Mouse (Mus musculus): ENCODE results near the gene Tbc1d8. TPM values are rescaled to one million over a fixed set of nuclear protein-coding genes. Genes with fewer than 3 reads are reported as not detected.

Gene Tbc1d8
- total and polyA plus RNA-seq, 3 experiments: 5.2 to 6.3 (median 6.1) TPM

DNA sequence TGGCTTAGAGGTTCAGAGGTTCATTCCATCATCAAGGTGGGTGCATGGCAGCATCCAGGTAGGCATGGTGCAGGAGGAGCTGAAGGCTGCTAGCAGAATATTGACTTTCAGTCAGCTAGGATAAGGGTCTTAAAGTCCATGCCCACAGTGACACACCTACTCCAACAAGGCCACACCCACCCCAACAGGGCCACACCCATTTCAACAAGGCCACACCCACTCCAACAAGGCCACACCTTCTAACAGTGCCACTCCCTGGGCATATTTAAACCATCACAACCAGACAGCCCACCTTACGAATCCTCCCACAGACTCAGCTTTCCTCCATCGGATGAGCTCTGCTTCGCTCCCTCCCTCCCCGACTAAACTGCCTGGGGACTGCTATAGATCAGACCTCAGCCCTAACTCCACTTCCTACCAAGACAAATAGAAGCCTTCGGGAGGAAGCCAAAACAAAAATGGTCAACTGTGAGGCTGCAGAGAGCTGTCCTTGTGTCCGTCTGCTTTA lies 15.6 kb downstream of the Tbc1d8 start:
- WGBS: 80% methylated on average over 6 of the region's 6 CpGs
- intact Hi-C loops (cut with DNase I): no loop called here
- no peak overlapping the region for H3K4me3 ChIP-seq
- no peak for DNase-seq
- peaks cover 2% of the 10 kb centered on the region; the same call in 1 of the 2 replicates for H3K4me1 ChIP-seq (ENCODE audit: control insufficient read depth, insufficient read depth, low read length)
- no peaks in the 10 kb centered on the region for H3K36me3 ChIP-seq (ENCODE audit: control insufficient read depth, insufficient read depth, low read length)
- H3K27ac ChIP-seq: no peak overlapping the region
- TF ChIP-seq POLR2A (IDR thresholded peaks at IDR 0.05; ENCODE audit: insufficient read depth, low read depth, low read length): no peak
- no peak for TF ChIP-seq EP300 (IDR thresholded peaks at IDR 0.05; ENCODE audit: insufficient read depth, low read depth, low read length)
- TF ChIP-seq CTCF (IDR thresholded peaks at IDR 0.05): no peak
- H3K9ac ChIP-seq (ENCODE audit: low read depth, low read length): no peak overlapping the region
- no peaks in the 10 kb centered on the region for H3K27me3 ChIP-seq (ENCODE audit: control insufficient read depth, insufficient read depth, low read length)
- peaks cover 4% of the 10 kb centered on the region for H3K79me2 ChIP-seq (replicated peaks; ENCODE audit: control insufficient read depth, insufficient read depth, low read length)

DNA sequence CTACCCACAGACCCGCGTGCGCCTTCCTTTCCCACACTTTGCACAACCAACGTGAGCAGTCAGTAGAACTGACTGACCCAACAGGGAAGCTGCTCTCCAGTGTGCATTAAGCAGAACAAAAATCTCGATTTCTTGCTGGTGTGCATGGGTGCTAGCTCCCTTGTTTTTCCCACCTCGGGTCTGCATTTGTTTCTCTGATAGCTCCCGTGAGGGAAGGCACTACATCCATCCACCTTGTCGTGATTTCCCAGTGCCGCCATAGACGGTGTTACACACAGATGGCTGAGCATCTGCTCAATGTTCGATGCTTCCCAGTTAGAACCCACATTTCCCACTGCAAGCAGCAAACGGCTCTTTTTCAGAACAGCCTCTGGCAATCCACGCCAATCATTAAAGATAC lies 16.5 kb downstream of the Tbc1d8 start:
- WGBS: 95% methylated on average over 13 of the region's 13 CpGs
- DNase-seq: no peak
- intact Hi-C loops (cut with DNase I): no loop called here

DNA sequence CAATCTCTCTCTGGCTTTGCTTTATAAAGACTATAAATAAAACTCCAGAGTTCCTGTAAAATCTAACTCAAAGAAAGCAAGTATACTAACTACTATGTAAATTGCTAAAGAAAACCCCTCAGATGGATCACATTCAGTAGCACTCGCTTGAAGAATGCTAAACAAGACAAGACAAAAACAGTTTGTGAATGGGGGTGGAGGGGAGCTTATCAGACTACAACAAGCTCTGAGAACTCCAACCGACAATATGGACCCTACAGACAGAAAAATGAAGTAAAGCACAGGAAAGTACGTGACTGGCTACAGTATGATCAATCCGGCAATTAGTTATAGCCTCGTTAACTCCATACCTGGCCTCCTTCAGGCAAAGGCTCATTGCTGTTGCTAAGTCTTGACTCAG lies 18.1 kb downstream of the Tbc1d8 start:
- peaks cover 1% of the 10 kb centered on the region; the same call in 1 of the 2 replicates for H3K4me1 ChIP-seq (ENCODE audit: control insufficient read depth, insufficient read depth, low read length)
- H3K27me3 ChIP-seq (ENCODE audit: control insufficient read depth, insufficient read depth, low read length): no peaks in the 10 kb centered on the region
- DNase-seq: no peak
- H3K4me3 ChIP-seq: no peak overlapping the region
- intact Hi-C loops (cut with DNase I): no loop called here
- TF ChIP-seq CTCF (IDR thresholded peaks at IDR 0.05): no peak
- TF ChIP-seq POLR2A (IDR thresholded peaks at IDR 0.05; ENCODE audit: insufficient read depth, low read depth, low read length): no peak
- no peak for TF ChIP-seq EP300 (IDR thresholded peaks at IDR 0.05; ENCODE audit: insufficient read depth, low read depth, low read length)
- WGBS: 94% methylated on average over 5 of the region's 5 CpGs
- no peak overlapping the region for H3K27ac ChIP-seq
- H3K9ac ChIP-seq (ENCODE audit: low read depth, low read length): no peak overlapping the region
- no peaks in the 10 kb centered on the region for H3K36me3 ChIP-seq (ENCODE audit: control insufficient read depth, insufficient read depth, low read length)
- H3K79me2 ChIP-seq (replicated peaks; ENCODE audit: control insufficient read depth, insufficient read depth, low read length): peaks cover 4% of the 10 kb centered on the region

More for the DNA sequence above, 16.5 kb downstream of the Tbc1d8 start:
- no peak overlapping the region for H3K4me3 ChIP-seq
- no peaks in the 10 kb centered on the region for H3K27me3 ChIP-seq (ENCODE audit: control insufficient read depth, insufficient read depth, low read length)
- TF ChIP-seq POLR2A (IDR thresholded peaks at IDR 0.05; ENCODE audit: insufficient read depth, low read depth, low read length) (no peak), EP300 (IDR thresholded peaks at IDR 0.05; ENCODE audit: insufficient read depth, low read depth, low read length) (no peak), CTCF (IDR thresholded peaks at IDR 0.05) (no peak)
- no peaks in the 10 kb centered on the region for H3K36me3 ChIP-seq (ENCODE audit: control insufficient read depth, insufficient read depth, low read length)
- H3K79me2 ChIP-seq (replicated peaks; ENCODE audit: control insufficient read depth, insufficient read depth, low read length): peaks cover 4% of the 10 kb centered on the region
- H3K27ac ChIP-seq: no peak overlapping the region
- H3K4me1 ChIP-seq (ENCODE audit: control insufficient read depth, insufficient read depth, low read length): peaks cover 2% of the 10 kb centered on the region; the same call in 1 of the 2 replicates
- H3K9ac ChIP-seq (ENCODE audit: low read depth, low read length): no peak overlapping the region

DNA sequence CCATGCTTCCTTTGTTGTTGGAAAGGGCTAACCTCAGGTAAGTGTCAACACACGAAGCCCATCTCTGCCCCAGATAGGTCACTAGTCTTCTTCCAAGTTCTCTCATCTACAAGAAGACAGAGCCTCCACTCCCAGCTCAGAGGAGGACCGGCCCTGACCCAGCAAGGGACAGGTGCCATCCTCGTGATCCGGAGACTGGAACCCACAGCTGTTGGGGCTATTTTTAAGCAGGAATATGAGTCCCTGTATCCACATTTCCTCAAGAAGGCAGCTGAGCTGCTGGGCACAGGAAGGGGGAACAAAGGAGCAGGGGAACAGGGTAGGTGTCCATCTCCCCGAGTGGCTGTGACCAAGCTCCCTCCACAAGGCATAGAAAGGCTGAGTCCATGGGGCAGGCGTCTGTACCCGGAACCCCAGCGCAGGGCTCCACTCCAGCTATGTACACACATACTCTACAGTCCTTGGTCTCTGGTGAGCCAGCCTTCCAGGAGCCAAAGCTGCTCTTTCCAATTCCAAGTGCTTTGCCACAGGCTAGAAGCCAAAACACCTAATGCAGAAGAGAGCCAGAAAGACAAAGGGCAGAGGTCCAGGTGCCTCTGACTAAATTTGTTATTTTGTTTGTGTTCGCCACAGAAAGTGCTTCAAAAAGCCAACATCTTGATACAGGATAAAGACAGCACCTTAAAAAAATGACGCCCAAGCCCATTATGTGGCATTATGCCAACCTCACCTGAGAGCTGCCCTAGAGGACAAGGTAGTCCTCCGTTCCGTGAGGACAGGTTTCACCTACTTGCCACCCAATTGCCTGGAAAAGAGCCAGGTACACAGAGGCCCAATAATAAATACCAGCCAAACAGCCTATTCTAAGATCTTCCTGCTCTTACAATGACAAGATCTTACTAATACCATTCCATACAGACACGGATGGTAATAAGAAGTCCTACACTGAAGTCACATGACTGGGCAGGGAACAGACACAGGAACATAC lies 20.4 kb downstream of the Tbc1d8 start:
- DNase-seq: no peak
- Histone ChIP-seq H3K27me3 (ENCODE audit: control insufficient read depth, insufficient read depth, low read length) (no peaks in the 10 kb centered on the region), H3K79me2 (replicated peaks; ENCODE audit: control insufficient read depth, insufficient read depth, low read length) (peaks cover 4% of the 10 kb centered on the region), H3K4me3 (no peak overlapping the region), H3K36me3 (ENCODE audit: control insufficient read depth, insufficient read depth, low read length) (no peaks in the 10 kb centered on the region), H3K9ac (ENCODE audit: low read depth, low read length) (no peak overlapping the region), H3K27ac (no peak overlapping the region), H3K4me1 (ENCODE audit: control insufficient read depth, insufficient read depth, low read length) (peaks cover 7% of the 10 kb centered on the region)
- WGBS: 76% methylated on average over 13 of the region's 13 CpGs
- intact Hi-C loops (cut with DNase I): loop anchor here (5.0 kb wide), 1 partner anchor 41 kb away; no protein-coding TSS in a partner anchor
- TF ChIP-seq CTCF (IDR thresholded peaks at IDR 0.05): no peak
- no peak for TF ChIP-seq EP300 (IDR thresholded peaks at IDR 0.05; ENCODE audit: insufficient read depth, low read depth, low read length)
- TF ChIP-seq POLR2A (IDR thresholded peaks at IDR 0.05; ENCODE audit: insufficient read depth, low read depth, low read length): no peak

DNA sequence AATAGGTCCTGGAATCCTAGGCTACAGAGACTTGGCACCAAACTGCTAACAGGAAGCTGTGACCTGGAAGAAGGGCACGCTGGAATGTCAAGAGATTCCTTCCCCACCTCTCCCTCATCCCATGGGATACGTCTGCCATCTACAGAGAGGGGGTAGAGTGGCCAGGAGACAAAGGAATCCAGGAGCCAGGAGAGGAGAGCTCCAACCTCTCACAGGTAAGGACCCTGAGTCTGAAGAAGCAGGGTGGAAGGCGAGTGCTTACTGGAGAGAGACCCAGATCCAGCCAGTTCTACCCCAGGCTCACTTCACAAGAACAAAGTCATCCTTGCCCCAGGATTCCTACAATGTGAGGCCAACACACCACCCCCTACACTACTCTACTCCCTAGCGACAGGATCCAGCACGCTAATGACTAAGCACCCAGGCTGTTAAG lies 22.1 kb downstream of the Tbc1d8 start:
- no peak overlapping the region for H3K9ac ChIP-seq (ENCODE audit: low read depth, low read length)
- 67% methylated on average over 5 of the region's 5 CpGs for WGBS
- H3K27ac ChIP-seq: no peak overlapping the region
- no peak for DNase-seq
- intact Hi-C loops (cut with DNase I): loop anchor here (5.0 kb wide), 1 partner anchor 39 kb away; no protein-coding TSS in a partner anchor
- H3K36me3 ChIP-seq (ENCODE audit: control insufficient read depth, insufficient read depth, low read length): no peaks in the 10 kb centered on the region
- no peak for TF ChIP-seq EP300 (IDR thresholded peaks at IDR 0.05; ENCODE audit: insufficient read depth, low read depth, low read length)
- no peak for TF ChIP-seq POLR2A (IDR thresholded peaks at IDR 0.05; ENCODE audit: insufficient read depth, low read depth, low read length)
- TF ChIP-seq CTCF (IDR thresholded peaks at IDR 0.05): no peak
- H3K27me3 ChIP-seq (ENCODE audit: control insufficient read depth, insufficient read depth, low read length): no peaks in the 10 kb centered on the region
- peaks cover 1% of the 10 kb centered on the region; the same call in 1 of the 2 replicates for H3K79me2 ChIP-seq (replicated peaks; ENCODE audit: control insufficient read depth, insufficient read depth, low read length)
- no peak overlapping the region for H3K4me3 ChIP-seq
- H3K4me1 ChIP-seq (ENCODE audit: control insufficient read depth, insufficient read depth, low read length): peaks cover 11% of the 10 kb centered on the region

All from heart, adult 2 months (tissue).